26 mouse cellular contexts compared by ENCODE assay signal in the genomic region with DNA sequence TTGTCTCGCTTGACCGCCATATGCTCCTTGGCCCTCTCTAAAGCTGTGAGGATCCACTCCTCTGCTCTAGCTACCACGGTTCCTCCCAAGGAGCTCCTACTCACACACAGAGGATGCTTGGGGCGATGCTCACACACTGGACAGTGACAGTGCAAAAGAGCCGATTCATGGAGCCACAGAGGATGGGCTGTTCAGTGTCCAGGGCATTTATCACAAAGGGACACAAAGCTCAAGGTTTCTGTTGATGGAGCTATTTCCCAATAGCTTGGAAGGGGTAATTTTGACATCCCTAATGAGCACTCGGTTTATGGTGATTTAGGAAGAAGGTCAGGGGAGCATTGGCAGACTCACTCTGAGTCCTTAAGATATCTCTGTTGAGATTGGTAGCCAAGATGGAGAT.
"Had no signal": no experiment of that assay in that cellular context is flagged by ENCODE, and none has a peak within 500 bp of the region (broad histone marks: within the 10 kb centered on the region; RNA-seq: fewer than 3 reads in every experiment).

No protein-coding gene starts in this region.

- H3K4me2 ChIP-seq: embryonic facial prominence, embryonic 12.5 days; embryonic facial prominence, embryonic 13.5 days; embryonic facial prominence, embryonic 15.5 days; forebrain, embryonic 12.5 days; forebrain, embryonic 13.5 days; forebrain, embryonic 15.5 days had no signal

- DNase-seq: cerebellum, adult 9-11 months; cerebellum, postnatal 10 days; cerebellum, postnatal 14 days; cerebellum, postnatal 25 days; cerebellum, postnatal 36 days; embryo, embryonic 11 days; forebrain, postnatal 0 days; gastrocnemius, adult 2 months; gastrocnemius, postnatal 10 days; gastrocnemius, postnatal 14 days; gastrocnemius, postnatal 25 days; gastrocnemius, postnatal 36 days; heart, adult 11 months; heart, adult 18-20 months; heart, adult 2 months had no signal

- H3K4me3 ChIP-seq: embryonic facial prominence, embryonic 10.5 days; embryonic facial prominence, embryonic 12.5 days; embryonic facial prominence, embryonic 13.5 days; embryonic facial prominence, embryonic 15.5 days; erythroblast, embryonic 14.5 days; forebrain, embryonic 10.5 days; forebrain, embryonic 12.5 days; forebrain, embryonic 13.5 days; forebrain, embryonic 15.5 days; gastrocnemius, adult 2 months; heart, adult 2 months had no signal

- ATAC-seq: forebrain, embryonic 13.5 days; forebrain, embryonic 14.5 days; forebrain, embryonic 15.5 days; forebrain, embryonic 16.5 days; forebrain, postnatal 0 days had no signal

- H3K9ac ChIP-seq: embryonic facial prominence, embryonic 12.5 days; embryonic facial prominence, embryonic 13.5 days; embryonic facial prominence, embryonic 15.5 days; forebrain, embryonic 12.5 days; forebrain, embryonic 13.5 days; forebrain, embryonic 15.5 days; forebrain, postnatal 0 days had no signal

- H3K27ac ChIP-seq: embryonic facial prominence, embryonic 10.5 days; embryonic facial prominence, embryonic 12.5 days; embryonic facial prominence, embryonic 13.5 days; embryonic facial prominence, embryonic 15.5 days; forebrain, embryonic 10.5 days; forebrain, embryonic 12.5 days; forebrain, embryonic 13.5 days; forebrain, embryonic 15.5 days; gastrocnemius, adult 2 months; heart, adult 2 months had no signal

- H3K27me3 ChIP-seq: embryonic facial prominence, embryonic 12.5 days; embryonic facial prominence, embryonic 13.5 days; embryonic facial prominence, embryonic 15.5 days had no signal

- H3K9me3 ChIP-seq: embryonic facial prominence, embryonic 10.5 days; embryonic facial prominence, embryonic 12.5 days; embryonic facial prominence, embryonic 13.5 days; embryonic facial prominence, embryonic 15.5 days; forebrain, embryonic 10.5 days; forebrain, embryonic 12.5 days; forebrain, embryonic 13.5 days; forebrain, embryonic 15.5 days had no signal

- H3K36me3 ChIP-seq: embryonic facial prominence, embryonic 10.5 days; embryonic facial prominence, embryonic 12.5 days; embryonic facial prominence, embryonic 13.5 days; embryonic facial prominence, embryonic 15.5 days; forebrain, embryonic 10.5 days; forebrain, embryonic 12.5 days; forebrain, embryonic 15.5 days had no signal

- H3K4me1 ChIP-seq: embryonic facial prominence, embryonic 12.5 days had no signal
